Mouse (Mus musculus) layer of hippocampus, adult 11-12 months (tissue): ENCODE results near the gene Timd4.
A peak's percentile ranks its signal among the peaks of the same experiment; 100 is the strongest.

ENCODE experiments used
- DNase-seq: peaks from one replicate; pipeline ENCODE4 v3.0.0; 2022; ENCODE audit warnings: low spot score

The Timd4 gene

DNA sequence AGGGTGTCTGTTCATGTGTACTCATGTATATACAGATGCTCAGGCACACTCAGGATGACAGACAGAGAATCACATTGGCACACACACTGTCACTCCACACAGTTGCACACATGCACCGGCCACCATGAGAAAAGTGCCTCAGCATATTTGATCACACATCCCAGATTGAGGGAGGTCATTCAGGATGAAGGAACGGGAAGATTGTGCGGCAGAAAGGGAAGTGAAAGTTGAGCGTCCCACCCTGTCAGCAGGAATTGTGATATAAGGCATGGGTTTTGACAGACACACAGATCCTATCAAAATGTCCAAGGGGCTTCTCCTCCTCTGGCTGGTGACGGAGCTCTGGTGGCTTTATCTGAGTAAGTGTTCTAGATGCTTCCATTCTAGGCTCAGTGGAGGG is at the start of gene Timd4:
Gene Timd4 (plus strand): TSS at position 290 of the 400 bp plus-strand sequence.
- no peak for DNase-seq

- no peak for DNase-seq
Observed at GRCm38 (mm10) chr11:46776879-46777278, 33.7 kb upstream of the Timd4 start.

DNA sequence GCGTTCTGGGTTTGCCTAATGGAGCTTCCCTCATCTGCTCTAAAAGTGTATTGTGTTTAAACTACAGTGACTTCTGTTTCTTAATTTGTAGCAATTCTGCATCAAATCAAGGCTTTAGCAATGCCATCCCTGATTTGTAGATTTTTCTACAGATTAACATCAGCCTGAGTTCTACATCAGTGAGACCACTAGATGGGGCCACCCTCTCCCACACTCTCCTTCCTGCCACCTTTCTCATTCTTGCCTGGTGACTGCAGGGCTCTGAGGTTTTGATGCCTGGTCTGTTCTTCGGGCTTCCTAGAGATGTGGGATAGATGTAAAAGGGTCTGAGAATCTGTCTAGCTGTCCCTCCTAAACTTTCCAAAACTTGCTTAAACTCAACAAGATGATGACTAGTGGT is 30.8 kb upstream of the Timd4 start:
- no peak for DNase-seq

GRCm38 (mm10) chr11:46804440-46804839 is 6.2 kb upstream of the Timd4 start:
- no peak for DNase-seq

DNA sequence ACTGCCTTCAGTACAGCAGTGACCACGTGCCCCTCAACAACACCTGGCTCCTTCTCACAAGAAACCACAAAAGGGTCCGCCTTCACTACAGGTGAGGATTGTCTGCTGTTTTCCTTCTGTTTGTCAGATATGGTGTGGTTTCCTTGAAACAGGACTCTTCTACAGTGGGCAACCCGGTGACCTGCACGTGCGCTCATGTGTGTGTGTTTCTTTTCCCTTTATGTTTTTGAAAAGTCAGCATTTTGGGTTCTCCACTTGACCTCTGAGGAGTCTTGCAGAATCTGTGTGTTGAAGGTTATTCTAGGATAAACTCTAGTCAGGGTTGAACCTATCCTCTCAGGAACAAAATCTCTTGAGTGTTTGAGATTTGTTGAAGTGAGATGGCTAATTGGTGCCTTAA is 7.1 kb downstream of the Timd4 start:
- no peak for DNase-seq

DNA sequence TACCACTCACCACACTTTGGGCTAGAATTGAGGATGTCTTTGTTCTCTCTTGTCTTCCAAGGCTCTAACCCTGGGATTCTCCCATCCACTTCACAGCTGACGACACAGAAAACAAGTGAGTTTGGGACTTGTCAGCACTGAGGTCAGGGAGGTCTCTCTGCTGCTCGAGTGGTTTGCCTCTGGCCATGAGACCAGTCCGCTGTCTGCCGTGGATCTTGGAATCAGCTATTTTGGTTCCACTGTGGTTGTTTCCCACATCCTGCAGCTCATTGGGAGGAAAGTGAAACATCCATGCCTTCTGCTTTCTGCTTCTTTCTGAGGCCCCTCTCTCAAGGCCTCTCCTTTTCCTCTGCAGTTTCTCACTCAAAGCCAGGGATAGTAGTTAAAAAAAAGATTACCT is 9.3 kb downstream of the Timd4 start:
- DNase-seq = peak; percentile 21

- DNase-seq = no peak
Observed at GRCm38 (mm10) chr11:46830348-46830747, 19.7 kb downstream of the Timd4 start.

DNA sequence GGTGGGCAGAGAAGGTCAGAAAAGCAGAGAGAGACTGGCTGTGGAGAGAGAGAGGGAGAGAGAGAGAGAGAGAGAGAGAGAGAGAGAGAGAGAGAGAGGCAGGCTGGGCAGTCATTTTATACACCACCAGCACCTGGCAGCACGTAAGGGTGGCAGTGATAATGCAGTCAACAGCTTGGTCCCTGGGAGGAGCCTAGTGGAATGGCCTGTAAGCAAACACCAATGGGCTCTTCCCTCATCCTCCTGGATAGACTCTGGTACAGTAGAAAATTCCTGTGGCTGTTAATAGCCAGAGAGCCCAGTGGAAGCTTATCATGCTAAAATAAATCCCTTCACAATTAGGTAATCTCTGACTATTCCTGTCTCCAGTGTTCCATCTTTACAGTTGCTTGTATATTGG is 24.5 kb downstream of the Timd4 start:
- DNase-seq = no peak

DNA sequence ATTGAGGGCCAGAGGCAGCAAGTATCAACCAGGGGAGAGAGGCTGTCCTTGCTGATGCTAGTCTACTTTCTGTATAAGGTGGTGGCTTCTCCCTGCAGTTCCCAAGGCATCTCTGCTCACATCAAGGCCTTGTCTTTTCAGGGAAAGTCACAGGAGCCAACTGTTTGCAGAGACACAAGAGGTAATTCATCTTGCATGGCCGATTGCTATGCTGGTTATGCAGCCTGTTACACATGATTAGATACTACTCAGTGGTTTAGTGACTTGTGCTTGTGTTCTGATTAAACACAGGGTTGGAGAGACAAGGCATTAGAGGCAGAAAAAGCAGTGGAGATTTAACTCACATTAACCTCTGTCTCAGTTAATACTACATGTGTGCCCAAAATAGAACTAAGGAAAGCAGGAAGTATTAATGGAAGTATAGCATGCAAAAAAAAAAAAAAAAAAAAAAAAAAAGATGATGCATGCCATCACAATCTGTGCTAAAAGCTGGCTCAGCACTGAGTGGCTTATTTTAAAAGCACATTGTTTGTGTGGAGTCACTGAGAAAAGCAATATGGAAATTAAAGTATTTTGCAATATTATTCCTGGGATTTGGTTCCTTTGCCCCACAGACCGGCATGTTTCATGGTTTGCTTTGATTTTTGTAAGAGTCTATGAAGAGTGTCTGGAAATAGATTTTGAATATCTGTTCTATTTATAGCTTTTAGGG is 31.6 kb downstream of the Timd4 start:
- DNase-seq = no peak

DNA sequence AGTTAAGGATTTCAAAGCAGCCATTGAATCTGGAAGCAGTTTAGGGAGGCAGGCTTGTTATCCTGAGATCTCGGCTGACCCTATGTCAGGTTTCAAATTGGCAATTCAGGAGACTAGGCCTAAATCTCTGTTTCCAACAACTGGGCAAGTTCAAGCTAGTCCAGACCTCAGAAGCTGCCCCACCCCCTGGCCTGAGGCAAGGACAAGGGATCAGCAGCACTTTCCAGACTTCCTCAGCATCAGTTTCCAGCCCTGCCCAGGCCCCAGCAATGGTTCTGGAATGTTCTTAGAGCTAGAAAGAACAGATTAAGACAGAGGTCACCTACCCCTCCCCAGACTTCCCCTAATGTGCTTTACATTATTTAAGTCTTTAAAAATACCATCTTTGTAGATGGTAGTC is 36.1 kb downstream of the Timd4 start:
- no peak for DNase-seq

- DNase-seq = no peak
Observed at GRCm38 (mm10) chr11:46847827-46848220, 37.2 kb downstream of the Timd4 start.

GRCm38 (mm10) chr11:46848221-46848971 is 37.8 kb downstream of the Timd4 start:
- DNase-seq = peak; percentile 46

GRCm38 (mm10) chr11:46864809-46865208 is 54.2 kb downstream of the Timd4 start:
- peak; percentile 31 for DNase-seq

DNA sequence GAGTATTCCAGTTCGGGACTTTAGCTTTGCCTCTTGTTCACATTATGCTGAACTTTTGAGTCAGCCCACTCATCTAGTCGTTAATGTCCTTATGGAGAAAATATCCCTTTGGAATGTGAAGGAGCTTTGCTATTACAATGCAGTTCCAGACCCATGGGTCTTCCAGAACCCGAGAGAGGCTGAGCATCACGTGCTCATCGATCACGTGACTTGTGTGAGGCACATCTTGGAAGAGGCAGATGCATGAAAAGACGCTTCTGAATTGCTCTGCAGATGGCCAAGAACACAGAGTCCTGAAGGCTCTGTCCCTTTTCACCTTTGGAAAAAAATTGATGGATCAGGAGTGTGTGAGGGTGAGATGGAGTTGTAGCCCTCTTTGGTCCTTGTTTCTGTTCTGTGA is 58.0 kb downstream of the Timd4 start:
- DNase-seq = no peak

DNA sequence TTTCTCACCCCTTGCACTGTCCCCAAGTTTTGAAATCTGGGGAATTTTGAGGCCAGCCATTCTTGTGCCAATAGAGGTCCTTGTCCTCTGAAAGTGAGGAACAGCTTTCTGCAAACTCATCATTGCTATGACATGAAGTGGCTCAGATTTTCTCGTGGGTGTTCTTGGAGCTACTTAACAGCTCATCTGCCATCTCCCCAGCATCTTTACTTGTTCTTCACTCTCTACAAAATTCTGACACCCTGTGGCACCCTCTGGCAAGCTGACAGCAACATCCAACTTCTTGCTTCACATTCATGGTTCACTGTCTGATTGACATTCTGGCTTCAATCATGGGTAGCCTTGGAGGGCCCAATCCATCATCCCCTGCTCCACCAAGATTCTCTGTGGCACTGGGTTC is 65.2 kb downstream of the Timd4 start:
- no peak for DNase-seq

GRCm38 (mm10) chr11:46882456-46882855 is 71.9 kb downstream of the Timd4 start:
- no peak for DNase-seq

DNA sequence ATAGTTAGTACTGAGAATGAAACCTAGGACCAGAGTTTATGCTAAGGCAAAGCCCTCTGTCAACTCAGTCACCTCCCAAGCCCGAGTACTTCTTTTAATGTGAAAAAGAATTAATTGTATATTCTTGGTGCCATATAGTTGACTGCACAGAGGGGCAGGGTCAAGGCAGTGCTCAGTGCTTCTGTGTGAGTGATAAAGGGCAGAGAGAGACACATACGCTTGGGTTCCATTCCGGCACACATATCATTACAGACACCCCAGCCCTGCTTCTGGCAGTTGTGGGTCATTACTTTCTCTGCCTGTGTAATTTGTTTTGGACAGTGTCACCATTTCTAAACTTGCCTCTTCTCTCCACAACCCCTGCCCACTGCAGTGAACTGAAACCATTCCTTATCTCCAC is 78.5 kb downstream of the Timd4 start:
- DNase-seq = no peak
